Mouse (Mus musculus): ENCODE measurements around the gene Sp100.

Sp100 gene

DNA sequence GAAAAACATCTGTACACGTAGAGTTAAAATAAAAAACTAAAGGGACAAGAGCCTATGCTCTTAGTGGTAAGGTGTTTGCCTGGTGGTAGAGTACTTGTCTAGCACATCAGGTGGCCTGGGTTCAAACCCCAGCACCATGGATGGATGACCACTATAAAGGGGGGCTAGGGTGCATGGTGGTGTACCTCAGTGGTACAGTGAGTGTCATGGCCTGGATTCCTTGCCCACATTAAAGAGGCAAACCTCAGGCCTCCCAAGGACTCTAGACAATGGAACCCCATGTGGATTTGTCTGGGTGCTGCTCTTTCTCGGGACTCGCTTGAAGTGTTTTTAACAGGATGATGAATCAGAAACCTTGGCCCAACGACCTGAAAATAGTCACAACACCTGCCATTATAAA lies 52.7 kb downstream of the Sp100 start:
- DNase-seq (ENCODE audit: low read depth), result no peak

DNA sequence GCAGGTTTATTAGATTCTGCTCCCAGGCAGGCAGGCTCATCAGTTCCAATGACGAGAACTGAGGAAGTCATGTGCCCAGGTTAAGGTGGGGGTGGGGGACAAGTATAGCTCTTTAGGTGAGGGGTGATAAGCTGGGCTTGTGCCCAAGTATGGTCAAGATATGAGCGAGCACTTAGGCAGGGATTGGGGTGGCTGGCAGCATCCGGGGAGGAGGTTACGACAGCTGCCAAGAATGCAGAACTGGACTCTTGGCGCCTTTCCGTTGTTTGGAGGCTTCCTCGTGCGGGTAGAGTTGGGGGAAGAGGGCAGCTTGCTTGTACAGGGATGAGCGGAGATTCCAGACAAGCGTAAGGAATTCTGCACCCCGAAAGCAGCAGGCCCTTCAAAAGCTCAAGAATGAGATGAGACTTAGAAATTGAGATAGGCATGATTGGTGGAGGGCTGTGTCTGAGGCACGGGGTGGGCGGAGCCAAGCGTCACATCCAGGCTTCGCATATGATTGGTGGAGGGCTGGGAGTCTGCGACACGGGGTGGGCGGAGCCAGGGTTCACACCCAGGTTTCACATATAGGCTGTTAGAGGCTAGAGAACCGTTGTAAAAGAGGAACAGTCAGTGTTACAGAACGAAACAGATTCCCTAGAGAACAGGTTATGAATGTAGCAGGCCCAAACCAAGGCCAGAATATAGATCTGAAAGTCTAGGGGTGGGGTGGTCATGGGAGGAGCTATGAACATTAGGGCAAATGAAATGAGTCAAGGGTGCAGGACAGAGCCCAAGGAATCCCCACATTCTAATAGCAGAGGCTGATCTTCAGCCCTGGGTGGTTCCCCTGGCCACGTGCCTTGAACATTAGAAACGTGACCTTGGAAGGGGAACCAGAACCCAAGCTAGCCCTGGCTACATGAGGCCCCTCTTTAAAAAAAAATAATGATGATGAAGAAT lies 53.7 kb downstream of the Sp100 start:
- peak; percentile 88 for DNase-seq (ENCODE audit: low read depth)

DNA sequence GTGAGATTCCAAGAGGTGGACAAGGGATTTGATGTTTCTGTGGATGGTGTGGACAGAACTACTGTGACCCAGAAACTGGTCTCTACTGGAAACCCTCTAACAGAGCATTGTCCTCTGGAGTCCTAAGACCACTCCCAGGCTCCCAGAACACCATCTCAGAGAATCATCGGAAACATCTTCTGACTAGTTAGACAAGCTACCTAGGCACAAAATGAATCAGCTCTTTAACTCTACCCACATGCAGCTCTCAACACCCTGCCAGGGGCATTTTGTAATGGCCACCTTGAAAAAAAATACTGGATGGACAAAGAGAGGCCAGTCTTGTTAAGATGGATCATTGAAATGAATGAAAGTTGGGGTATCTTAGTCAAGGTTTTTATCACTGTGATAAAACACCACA lies 55.8 kb downstream of the Sp100 start:
- no peak for DNase-seq (ENCODE audit: low read depth)

DNA sequence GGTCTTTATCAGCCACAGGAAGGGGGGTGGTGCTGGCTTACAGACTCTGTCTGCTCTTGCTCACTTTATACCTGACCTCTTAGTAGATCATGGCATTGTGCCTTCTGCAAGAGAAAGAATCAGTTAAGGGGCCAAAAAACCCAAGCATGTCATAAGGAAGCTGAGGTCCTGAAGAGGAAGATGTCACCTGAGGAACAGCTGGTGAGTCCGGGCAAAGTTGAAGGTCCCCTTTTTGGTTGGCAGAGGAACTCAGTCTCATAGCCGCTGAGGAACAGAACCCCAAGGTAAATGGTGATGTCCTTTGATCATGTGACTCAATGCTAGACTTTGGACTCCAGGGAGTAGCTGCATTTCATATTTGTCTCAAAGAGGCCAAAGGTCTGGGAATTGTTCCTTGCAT lies 57.0 kb downstream of the Sp100 start:
- no peak for DNase-seq (ENCODE audit: low read depth)

DNA sequence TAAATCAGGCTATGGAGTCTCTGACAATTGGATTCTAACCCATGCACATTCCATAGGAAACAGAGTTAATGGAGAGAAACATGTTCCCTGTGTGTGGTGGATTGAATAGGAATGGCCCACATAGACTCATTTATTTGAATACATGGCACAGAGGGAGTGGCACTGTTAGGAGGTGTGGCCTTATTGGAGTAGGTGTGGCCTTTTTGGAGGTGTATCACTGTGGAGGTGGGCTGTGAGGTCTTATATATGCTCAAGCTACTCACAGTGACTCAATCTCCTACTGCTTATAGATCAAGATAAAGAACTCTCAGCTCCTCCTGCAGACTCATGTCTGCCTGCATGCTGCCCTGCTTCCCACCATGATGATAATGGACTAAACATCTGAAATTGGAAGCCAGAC lies 64.7 kb downstream of the Sp100 start:
- DNase-seq (ENCODE audit: low read depth), result no peak

DNA sequence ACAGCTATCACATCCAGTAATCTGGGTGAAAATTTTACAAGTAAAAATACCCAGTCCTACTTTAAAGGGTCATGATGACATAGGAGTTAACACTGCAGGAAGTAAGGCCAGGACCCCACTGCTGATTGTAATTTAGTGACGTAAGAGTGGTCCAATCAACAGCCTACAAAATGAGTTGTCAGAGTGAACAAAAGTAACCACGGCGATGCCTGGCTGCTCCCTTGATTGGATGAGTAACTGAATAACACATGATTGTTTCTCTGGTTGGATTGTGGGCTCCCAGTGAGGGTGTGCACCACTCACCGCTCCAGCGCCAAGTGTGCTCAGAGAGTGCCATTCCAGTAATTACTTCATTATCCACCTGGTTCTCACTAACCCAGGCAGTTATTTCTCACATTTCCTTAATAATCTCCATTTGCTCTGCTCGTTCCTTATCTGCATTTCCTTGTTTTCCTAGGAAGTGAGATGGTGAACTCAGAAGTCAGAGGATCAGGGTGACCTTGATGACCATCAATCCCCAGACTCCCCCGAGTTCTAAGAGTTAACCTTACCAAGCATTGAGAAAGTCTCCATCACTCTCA lies 66.7 kb downstream of the Sp100 start:
- DNase-seq (ENCODE audit: low read depth), result no peak

DNA sequence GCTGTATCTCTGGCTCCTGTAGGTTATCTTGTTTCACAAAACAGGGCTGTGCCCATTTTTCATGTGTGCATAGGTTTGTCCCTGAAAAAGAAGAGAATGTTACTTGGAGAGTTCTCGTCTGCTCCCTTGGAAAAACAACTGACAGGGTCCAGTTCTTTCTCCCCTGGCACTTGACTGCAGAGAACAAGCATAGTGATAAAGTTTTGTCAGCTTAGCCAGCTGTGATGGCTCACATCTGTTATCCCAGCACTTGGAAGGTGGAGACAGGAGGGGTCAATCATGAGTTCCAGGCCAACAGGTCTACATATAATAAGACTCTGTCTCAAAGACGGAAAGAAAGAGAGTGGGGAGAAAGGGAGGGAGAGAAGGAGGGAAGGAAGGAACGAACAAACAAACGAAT lies 69.3 kb downstream of the Sp100 start:
- no peak for DNase-seq (ENCODE audit: low read depth)

DNA sequence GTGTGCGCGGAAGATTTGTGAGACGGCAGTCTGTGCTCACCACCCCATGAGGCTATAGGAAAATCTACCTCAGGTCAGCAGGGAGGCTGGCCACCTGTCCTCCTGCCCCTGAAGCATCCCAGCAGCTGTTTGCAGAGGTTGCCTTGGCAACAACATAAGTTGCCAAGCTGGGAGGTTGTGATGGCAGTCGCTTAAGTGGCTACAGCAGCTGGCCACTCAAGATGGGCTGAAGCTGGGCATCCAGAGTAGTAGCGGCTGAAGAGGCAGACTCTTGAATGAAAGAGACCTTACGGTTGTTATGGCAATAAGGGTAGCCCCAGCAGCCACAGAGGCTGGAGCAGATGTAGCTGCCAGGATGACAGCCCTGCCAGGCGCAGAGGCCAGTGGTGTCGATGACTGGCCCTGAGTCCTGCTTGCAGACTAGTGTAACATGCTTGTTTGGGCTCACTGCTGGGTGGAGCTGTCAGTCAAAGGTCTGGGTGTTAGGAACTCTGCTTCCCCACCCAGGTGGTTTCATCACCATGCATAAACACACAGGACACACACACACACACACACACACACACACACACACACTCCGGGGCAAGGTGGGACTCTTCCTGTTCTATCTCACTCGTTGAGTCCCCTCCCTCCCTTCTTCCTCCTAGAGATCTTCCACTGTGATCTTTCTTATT lies 70.6 kb downstream of the Sp100 start:
- no peak for DNase-seq (ENCODE audit: low read depth)

DNA sequence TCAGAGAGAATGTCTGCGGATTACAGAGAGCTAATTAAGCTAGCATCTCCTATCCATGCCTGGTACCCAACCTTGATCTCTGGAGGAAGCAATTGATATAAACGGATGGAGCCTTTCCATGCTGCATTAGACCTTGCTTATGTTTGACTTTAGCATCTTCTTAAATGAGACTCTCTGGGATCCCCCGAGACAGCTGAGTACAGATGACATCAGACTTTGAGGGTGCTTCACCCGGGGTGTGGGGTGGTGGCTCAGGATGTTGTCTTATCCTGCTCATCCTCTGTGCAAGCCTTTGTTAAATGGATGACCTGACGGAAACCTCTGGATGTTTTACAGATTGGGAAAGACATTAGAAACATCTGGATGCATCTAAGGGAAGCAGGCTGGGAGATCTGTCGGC lies 80.7 kb downstream of the Sp100 start:
- DNase-seq (ENCODE audit: low read depth), result no peak

DNA sequence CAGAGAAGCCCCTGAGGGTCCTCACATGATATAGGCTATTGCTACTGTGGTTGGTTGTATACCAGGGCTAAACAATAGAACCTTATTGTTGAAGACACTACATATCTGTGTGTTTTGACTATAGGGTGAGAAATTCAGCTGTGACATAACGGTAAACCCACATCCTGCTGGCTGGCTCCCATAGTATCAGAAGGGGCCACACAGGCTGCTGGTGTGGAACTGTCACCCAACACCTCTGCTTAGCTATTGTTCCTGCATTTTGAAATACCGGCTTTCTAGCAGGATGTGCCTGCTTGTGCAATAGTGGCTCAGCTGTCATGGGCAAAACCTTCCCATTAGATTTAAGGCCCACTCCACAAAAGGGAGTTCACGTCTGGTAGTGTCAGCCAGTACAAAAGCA lies 82.8 kb downstream of the Sp100 start:
- no peak for DNase-seq (ENCODE audit: low read depth)

DNA sequence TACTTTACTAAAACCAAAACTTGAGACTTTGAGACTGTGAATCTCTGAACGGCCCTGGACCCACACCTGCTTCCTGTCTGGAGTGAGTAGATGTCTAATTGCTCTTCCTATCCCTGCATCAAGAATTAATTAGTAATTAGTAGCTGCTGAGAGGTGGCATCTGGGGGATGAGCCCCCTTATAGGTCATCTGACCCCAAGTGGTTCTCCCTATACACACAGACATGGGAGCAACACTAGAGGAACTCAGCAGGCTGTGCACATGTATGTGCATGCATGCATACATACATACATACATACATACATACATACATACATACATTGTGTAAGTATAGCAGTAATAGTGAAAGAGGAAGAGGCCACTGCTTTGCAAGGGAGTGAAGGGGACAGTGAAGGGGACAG lies 84.7 kb downstream of the Sp100 start:
- no peak for DNase-seq (ENCODE audit: low read depth)

DNA sequence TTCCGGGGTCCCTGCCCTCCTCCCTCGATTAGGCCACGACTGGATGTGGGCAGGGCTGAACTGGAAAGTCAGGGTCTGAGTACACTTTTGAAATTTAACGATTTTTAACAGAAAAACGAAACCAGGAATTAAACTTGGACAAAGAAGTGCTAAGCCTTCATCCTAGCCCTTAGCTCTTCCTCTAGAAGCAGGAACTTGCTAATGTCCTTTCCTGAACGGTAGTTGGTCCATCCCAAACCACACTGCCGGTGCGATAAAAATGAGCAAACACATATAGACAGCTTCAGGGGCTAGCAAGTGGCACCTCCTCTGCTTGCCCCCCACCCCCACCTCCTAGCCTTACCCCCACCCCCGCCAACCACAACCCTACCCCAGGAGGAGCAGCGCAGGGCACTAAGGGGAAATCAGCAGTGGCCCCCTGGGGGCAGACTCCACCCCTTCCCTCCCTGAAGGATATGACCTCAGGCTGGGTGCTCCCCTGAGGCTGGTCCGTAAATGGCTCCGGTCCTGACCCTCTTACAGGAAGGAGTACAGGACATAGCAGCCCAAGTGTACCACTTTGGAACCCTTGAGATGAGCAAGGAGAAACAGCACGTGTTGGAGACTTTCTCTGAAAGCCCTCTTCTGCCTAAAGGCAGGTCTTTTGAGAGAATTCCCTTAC lies 85.8 kb downstream of the Sp100 start:
- peak; percentile 74 for DNase-seq (ENCODE audit: low read depth)

DNA sequence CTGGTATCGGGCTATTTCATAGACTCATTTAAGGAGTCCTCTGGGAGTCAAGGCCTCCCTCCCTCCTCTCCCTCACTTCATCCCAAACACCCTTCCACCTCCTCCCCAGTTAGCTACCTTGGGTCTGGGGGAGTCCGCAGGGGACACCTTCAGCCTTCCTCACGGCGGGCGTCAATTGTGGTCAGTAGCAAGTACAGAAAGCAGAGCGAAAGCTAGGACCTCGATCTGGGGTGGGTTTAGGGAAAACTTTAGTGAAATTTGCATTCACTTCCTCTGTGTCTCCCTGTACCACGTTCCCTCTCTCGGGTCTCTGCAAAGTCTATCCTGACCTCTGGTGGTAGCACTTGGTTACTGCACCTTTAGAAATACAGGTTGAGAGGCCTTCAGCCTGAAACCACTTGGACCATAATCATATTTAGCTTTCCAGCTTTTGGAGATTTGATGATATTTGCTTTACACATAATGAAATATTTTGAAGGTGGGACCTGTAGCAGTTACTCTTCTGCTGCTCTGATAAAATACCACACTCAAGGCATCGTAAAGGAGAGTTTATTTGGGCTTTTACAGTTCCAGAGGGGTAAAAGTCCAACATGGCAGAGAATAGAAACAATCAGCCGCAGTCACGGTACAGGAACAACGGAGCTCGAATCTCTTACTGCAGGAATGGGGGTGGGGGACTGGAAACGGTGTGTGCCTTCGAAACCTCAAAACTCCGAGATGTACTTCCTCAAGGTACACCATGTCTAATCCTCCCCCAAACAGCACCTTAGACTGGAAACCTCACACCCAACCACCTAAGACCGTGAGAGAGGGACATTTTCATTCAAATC lies 86.8 kb downstream of the Sp100 start:
- DNase-seq (ENCODE audit: low read depth), result peak; percentile 92

DNA sequence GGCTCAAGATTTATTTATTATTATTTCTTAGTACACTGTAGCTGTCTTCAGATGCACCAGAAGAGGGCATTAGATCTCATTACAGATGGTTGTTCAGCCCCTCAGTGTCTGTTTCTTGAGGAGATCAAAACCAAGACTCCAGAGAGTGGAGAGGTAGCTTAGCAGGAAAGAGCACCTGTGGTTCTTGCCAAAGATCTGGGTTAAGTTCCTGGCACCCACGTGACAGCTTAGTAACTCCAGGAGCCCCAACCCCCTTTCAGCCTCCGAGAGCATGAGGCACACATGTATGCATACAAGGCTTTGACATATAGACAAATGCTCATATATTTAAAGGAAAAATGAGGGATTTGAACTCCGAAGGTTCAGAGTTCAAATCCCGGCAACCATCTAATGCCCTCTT lies 89.2 kb downstream of the Sp100 start:
- DNase-seq (ENCODE audit: low read depth), result no peak

DNA sequence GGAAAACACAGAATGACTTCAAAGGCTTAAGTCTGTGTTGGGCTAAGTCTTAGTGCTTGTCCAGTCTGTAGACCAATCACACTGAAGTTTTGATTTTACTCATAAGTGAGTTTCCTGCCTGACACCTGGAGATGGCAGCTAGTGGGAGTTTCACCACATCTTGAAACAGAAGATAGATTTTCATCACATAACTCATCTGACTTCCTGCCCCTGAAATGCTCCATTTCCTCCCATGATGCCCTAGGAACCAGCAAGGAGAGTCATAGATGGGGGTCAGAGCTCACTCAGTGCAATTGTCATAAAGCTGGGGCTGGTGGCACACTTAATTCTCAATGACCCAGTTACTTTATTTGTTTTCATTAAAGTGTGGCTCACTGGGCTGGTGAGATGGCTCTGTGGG lies 90.0 kb downstream of the Sp100 start:
- DNase-seq (ENCODE audit: low read depth), result no peak

DNA sequence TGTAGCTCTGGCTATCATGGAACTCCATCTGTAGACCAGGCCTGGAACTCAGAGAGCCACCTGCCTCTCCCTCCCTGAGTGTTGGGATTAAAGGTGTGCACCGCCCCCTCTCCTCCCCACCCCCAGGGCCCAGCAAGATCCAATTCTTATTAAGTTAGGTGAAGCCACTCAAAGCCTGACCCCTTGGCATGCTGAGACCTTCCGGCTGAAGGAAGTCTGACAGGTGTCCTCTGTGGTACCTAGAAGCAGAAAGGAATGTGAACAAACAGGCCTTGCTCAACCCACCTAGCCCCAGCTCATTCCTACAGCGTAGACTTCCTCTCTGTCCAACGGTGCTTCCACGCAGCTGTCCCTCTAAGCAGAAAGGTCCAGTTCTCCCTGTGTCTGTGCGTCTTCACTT lies 91.1 kb downstream of the Sp100 start:
- DNase-seq (ENCODE audit: low read depth), result no peak

DNA sequence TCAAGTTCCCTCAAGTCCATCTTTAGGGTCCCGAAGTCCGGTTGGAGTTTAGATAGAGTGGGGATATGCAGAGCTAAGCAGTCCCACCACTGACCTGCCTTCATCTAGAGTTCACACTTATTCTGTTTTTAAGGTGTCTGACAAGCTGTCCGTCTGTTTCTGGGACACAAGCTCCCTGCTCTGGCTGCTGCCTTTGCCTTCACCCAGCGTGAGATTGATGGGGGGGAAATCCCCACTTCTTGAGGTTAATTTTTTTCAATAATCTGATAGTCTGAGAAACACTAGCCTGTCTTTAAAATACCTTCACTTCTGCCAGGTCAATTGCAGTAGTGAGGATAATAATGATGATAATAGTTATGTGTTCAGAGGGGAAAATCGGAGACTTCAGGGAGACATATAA lies 92.5 kb downstream of the Sp100 start:
- no peak for DNase-seq (ENCODE audit: low read depth)

DNA sequence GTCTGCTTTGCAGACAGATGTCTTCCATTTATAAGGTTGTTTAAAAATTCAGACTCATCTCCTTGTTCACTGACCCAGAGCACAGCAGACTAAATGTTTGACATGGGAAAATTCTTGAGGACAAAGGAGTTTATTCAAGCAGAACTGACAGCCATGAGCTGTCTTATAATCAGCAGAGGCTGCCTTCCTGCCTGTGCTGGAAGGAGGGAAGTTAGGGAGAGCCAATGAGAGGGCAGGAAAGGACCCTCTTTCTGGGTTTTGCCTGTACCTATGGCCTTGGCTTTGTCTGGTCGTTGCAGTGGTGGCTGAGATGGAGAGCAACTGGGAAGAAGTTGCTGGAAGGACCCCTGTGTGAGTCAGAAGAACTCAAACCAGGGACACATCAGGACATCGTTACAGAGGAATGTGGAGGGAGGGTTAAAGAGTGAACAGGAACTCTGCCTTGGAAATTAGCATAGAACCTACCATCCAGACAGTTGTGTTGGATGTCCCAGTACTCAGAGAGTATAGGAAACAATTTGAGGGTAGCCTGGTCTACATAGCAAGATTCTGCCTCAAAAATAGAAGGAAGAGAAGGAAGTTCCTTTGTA lies 93.2 kb downstream of the Sp100 start:
- DNase-seq (ENCODE audit: low read depth), result no peak

DNA sequence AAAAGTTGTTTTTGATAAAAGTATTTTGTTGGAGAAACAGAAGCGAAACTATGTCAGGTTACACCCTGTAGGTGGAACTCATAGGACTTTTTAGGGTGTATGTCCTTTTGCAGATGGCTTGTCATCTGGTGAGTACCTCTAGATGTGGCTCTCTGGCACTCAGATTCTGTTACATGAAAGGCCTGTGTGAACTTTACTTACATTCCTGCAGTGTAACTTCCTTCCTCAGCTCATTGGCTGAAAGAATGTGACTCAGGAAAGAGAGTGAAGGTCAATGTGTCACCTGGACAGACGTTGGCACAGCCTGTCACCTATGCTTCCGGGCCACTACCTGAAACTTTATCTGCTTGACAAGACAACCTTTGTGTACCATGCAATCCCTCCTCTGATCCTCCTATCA lies 94.8 kb downstream of the Sp100 start:
- DNase-seq (ENCODE audit: low read depth), result no peak

DNA sequence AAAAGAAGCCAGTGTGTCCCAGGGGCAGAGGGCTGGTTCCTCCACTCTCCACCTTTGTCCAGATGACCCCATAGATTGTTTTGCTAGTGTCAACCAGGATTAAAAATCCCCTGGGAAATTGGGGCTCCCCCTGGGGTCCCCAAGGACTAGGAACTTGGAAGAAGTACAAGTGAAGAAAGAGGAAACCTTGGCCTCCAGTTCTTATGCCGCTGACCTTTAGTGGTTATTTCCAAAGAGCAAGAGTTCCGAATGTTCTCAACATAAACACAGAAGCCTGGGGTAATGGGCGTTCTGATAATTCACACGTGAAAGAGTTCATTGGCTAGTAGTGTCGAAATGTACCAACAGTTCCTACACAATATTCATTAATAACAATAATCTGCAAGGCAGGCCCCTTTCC lies 96.7 kb downstream of the Sp100 start:
- no peak for DNase-seq (ENCODE audit: low read depth)

DNA sequence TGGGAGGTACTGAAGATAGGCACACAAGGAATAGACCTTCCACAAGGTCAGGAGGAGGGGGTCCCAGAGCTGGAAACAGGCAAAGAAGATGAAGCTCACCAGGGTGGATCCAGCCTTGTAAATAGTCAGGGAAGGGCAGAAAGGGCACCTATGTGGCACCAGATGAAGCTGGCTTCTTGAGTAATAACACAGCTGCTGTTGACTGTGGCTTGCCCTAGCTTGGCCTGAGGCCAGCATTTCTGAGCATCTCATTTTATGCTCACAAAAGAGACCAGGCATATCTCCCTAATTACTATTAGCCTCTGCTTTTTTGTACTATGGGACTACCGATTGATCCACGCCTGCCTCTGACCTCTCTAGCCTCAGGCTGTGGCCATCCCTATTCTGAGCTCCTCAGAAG lies 100.0 kb downstream of the Sp100 start:
- no peak for DNase-seq (ENCODE audit: low read depth)

Data from c-Kit-positive CD71-negative TER-119-negative erythroid progenitor cells, embryonic 14.5 days (primary cell).